Mouse (Mus musculus) megakaryocyte, embryonic 14.5 days (primary cell): ENCODE data around the gene Zfp809. TPM values are rescaled to one million over a fixed set of nuclear protein-coding genes. Genes with fewer than 3 reads are reported as not detected.
"Not testable (repeated sequence)": the region's sequence is repeated elsewhere in the genome, so short reads cannot be mapped to it uniquely, and the experiment has no call there.

Experiments
- H3K27me3 ChIP-seq: replicated peaks from 2 replicates; pipeline ENCODE3; 2012; ENCODE audit warnings: inconsistent platforms
- H3K36me3 ChIP-seq: replicated peaks from 2 replicates; pipeline ENCODE3; 2012; ENCODE audit warnings: low read length, inconsistent platforms, mixed read lengths
- H3K4me1 ChIP-seq: 2 replicates; pipeline ENCODE4 v1.6.1; 2012; ENCODE audit warnings: inconsistent platforms
- H3K4me3 ChIP-seq: replicated peaks from 2 replicates; pipeline ENCODE3; 2012; ENCODE audit warnings: moderate library complexity, mild to moderate bottlenecking, inconsistent platforms
- H3K9me3 ChIP-seq: 2 replicates; pipeline ENCODE4 v1.6.1; 2012; ENCODE audit warnings: inconsistent platforms
- FLI1 ChIP-seq: IDR thresholded peaks from 2 replicates; pipeline ENCODE4 v1.6.1; 2012; ENCODE audit warnings: low read length, inconsistent platforms, mixed read lengths
- GATA1 ChIP-seq: IDR thresholded peaks from 3 replicates; pipeline ENCODE4 v1.6.1; 2012; ENCODE audit warnings: mixed read lengths, low read length, inconsistent platforms, borderline replicate concordance
- polyA plus RNA-seq: library from polyadenylated mRNA; stranded (reverse); fragments of >175 nt; gene quantifications from 2 replicates; pipeline ENCODE4 v1.2.3, GENCODE M21; 2012; ENCODE audit warnings: low replicate concordance; ENCODE audit not compliant: insufficient read depth

The Zfp809 gene
- polyA plus RNA-seq: 2.1 and 3.1 TPM in 2 replicates

DNA sequence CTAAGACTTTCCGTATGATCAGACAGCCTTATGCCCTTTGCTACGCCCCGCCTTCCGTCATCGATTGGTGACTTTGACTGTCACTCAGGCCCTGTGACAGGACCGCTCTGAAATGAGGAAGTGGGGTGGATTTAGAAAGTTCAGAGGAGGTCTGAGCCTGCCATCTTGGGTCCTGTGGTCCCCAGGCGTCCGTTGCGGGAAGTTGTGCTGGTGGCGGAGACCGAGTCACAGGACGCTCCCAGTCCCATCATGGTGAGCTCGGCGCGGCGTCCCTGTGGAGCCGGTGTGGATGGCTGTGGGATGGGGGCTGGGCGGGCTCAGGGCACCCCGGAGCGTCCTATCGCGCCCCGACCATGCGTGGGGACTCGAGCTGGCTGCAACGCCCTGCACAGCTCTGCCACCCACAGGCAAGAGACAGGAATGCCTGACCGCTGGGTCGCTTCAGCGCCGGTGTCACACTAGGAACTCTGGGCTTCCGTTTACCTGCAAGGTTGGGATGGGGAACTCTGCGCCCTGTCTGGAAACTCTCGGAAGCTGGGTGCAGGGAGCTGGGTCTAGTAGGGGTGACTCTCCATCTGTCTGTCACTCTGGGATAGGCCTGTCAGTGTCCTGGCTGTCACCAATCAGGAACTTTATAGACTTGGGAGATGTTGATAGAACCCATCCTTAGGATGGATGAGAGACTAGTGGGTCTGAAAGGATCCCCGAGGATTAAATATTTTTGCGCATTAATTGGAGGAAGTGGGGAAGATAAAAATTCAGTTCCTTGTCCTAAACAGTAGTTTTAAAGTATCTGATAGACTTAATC is at the start of gene Zfp809:
Gene Zfp809, plus strand, starts transcription at position 134 of the 808 bp plus-strand sequence.
- Histone ChIP-seq H3K36me3 (peaks cover 12% of the 10 kb centered on the region), H3K27me3 (no peaks in the 10 kb centered on the region), H3K9me3 (no peaks in the 10 kb centered on the region), H3K4me1 (peaks cover 6% of the 10 kb centered on the region; the same call in 1 of the 2 replicates), H3K4me3 (peak within 1 kb of the TSS; percentile 99)
- no peak for TF ChIP-seq GATA1
- TF ChIP-seq FLI1: no peak

DNA sequence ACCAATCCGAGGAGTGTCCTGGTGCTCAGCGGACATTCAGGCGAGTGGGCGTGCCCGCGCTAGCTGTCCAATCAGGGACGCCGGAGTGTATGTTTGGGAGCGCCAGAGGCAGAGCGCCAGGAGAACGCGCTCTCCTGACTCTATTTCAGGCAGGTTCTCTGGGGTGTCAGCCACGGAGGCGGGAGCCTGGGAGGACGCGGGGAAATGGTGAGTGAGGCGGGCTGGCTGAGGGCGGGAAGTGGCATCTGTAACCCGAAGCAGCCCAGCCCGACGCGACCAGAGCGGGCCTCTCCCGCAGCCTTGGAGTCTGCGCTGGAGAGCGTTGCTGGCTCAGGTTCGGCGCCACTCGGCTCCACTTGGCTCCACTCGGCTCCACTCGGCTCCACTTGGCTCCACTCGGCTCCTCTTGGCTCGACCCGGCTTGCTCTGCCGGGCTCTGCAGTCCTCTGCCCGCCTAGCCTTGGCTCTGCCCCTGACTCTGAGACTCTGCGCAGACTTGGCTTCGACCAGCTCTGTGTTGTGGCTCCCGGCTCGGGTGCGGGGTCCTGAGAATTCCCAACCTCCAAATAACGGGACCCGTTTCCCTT is 37.4 kb upstream of the Zfp809 start, which contains the start of gene Zfp872:
Gene Zfp872, plus strand, starts transcription at position 66 of the 587 bp plus-strand sequence.
- TF ChIP-seq FLI1 (no peak), GATA1 (no peak)
- Histone ChIP-seq H3K4me3 (peak within 1 kb of the TSS; percentile 88), H3K4me1 (peaks cover 6% of the 10 kb centered on the region), H3K9me3 (peaks cover 17% of the 10 kb centered on the region), H3K36me3 (no peaks in the 10 kb centered on the region), H3K27me3 (peaks cover 11% of the 10 kb centered on the region)

DNA sequence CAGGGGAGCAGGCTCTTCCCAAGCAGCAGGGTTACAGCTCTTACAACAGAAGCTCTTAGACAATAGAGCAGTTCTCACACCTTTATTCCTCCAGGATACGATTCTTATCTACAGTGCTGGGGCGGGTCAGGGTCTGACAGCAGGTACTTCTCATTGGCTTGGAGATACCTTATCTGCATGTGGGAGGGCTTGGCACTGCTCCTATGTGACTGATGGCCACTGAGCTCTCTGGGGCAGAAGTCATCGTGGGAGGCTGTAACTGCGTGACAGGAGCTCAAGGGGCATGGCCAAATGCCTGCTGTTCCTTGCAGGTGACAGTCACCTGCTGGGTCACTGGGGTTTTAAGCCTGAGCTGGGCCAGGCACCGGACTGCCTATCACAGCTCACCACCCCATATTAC is 29.1 kb upstream of the Zfp809 start:
- H3K36me3 ChIP-seq: no peaks in the 10 kb centered on the region
- H3K27me3 ChIP-seq: peaks cover 5% of the 10 kb centered on the region
- H3K4me3 ChIP-seq: no peak overlapping the region
- no peaks in the 10 kb centered on the region for H3K4me1 ChIP-seq
- TF ChIP-seq GATA1 (no peak), FLI1 (no peak)
- peaks cover 43% of the 10 kb centered on the region for H3K9me3 ChIP-seq

DNA sequence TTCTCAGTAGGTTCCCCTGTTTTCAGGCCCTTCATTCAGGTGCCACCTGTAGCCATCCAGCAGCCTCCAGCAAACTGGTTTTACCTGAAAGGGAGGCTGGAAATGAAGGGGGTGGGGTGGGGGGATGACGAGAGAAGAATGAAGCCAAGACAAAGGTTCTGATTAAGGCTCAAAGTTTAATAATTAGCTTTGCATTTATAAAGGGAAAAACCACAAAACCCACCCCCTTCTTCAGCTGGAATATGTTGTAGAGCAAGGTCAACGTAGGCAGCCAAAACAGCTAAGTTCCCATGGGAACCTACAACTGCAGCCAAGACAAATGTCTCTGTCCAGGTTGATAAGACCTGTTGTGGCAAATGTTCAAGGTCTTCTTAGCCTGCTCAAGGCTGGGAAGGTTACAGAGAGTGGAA is 11.7 kb upstream of the Zfp809 start:
- peaks cover 8% of the 10 kb centered on the region; the same call in 1 of the 2 replicates for H3K4me1 ChIP-seq
- TF ChIP-seq GATA1 (no peak), FLI1 (no peak)
- H3K36me3 ChIP-seq: no peaks in the 10 kb centered on the region
- H3K9me3 ChIP-seq: no peaks in the 10 kb centered on the region
- no peak overlapping the region for H3K4me3 ChIP-seq
- H3K27me3 ChIP-seq: peaks cover 15% of the 10 kb centered on the region

GRCm38 (mm10) chr9:22214549-22214948 is 11.0 kb upstream of the Zfp809 start:
- TF ChIP-seq FLI1: no peak
- TF ChIP-seq GATA1: no peak
- H3K4me3 ChIP-seq: no peak overlapping the region
- peaks cover 19% of the 10 kb centered on the region for H3K27me3 ChIP-seq
- H3K36me3 ChIP-seq: no peaks in the 10 kb centered on the region
- peaks cover 8% of the 10 kb centered on the region; the same call in 1 of the 2 replicates for H3K4me1 ChIP-seq
- H3K9me3 ChIP-seq: no peaks in the 10 kb centered on the region

- TF ChIP-seq GATA1 (no peak), FLI1 (no peak)
- Histone ChIP-seq H3K4me1 (peaks cover 8% of the 10 kb centered on the region; the same call in 1 of the 2 replicates), H3K9me3 (no peaks in the 10 kb centered on the region), H3K27me3 (peaks cover 21% of the 10 kb centered on the region), H3K4me3 (no peak overlapping the region), H3K36me3 (no peaks in the 10 kb centered on the region)
Measured at GRCm38 (mm10) chr9:22216705-22217104, 8.8 kb upstream of the Zfp809 start.

- H3K27me3 ChIP-seq: peaks cover 21% of the 10 kb centered on the region
- peaks cover 8% of the 10 kb centered on the region; the same call in 1 of the 2 replicates for H3K4me1 ChIP-seq
- no peaks in the 10 kb centered on the region for H3K9me3 ChIP-seq
- H3K4me3 ChIP-seq: peak overlapping the region; percentile 3
- TF ChIP-seq FLI1 (no peak), GATA1 (no peak)
- no peaks in the 10 kb centered on the region for H3K36me3 ChIP-seq
Measured at GRCm38 (mm10) chr9:22217858-22218493, 7.5 kb upstream of the Zfp809 start.

DNA sequence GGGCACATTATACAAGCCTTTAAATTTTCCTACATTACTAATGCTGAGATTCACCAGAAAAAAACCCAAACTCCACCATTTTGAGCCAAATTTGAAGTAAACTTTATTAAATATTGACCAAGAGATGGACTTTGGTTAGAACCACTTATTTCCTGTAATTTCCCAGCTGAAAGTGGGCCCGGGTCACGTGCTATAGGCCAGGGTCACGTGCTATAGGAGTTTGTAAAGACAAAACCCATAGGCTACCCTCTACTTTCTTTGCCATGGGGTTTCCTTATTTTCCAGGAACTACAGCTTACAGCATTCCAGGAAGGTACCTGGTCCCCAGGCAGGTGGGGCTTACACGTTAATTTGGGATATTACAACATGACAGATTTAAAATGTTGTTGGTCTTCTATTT is 1.4 kb upstream of the Zfp809 start:
- no peak for TF ChIP-seq GATA1
- TF ChIP-seq FLI1: no peak
- Histone ChIP-seq H3K36me3 (peaks cover 5% of the 10 kb centered on the region), H3K4me3 (no peak overlapping the region), H3K4me1 (peaks cover 6% of the 10 kb centered on the region; the same call in 1 of the 2 replicates), H3K9me3 (no peaks in the 10 kb centered on the region), H3K27me3 (peaks cover 5% of the 10 kb centered on the region)

DNA sequence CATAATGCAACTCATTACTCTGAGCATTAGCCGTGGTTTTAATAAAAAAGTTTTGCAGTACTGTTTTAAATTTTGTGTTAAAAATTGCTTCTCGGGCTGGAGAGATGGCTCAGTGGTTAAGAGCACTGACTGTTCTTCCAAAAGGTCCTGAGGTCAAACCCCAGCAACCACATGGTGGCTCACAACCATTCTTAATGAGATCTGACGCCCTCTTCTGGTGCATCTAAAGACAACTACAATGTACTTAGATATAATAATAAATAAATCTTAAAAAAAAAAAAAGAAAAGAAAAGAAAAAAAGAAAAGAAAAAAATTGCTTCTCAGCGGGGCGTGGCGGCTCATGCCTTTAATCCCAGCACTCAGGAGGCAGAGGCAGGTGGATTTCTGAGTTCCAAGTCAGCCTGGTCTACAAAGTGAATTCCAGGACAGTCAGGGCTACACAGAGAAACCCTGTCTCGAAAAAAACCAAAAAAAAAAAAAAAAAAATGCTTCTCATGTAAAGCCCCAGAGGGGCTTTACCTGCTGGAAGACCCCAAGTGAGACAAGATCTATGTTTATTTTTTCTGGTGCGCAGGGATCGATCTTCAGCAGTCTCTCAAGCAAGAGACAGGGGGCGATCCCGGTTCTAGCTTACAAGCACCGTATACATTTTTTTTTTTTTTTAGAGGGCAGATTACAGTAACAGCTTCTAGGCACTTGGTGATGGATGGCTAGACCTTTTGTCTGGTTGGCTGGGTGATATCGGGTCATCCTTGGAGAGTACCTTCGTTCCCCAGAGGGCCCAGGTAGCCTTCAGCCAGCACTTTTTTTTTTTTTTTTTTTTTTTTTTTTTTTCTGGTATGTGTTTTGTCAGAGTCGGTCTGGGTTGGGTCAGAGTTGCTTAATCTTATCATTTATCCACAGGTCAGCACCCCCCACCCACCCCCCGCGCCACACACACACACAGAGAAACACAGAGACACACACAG is 694 bp upstream of the Zfp809 start:
- Histone ChIP-seq H3K9me3 (no peaks in the 10 kb centered on the region), H3K36me3 (peaks cover 9% of the 10 kb centered on the region), H3K4me1 (peaks cover 6% of the 10 kb centered on the region; the same call in 1 of the 2 replicates), H3K4me3 (peak overlapping the region; percentile 99), H3K27me3 (peaks cover 2% of the 10 kb centered on the region)
- no peak for TF ChIP-seq FLI1
- TF ChIP-seq GATA1: no peak

GRCm38 (mm10) chr9:22226389-22226673 is 817 bp downstream of the Zfp809 start:
- H3K9me3 ChIP-seq, H3K27me3 ChIP-seq, H3K4me1 ChIP-seq: not testable (repeated sequence)
- Histone ChIP-seq H3K36me3 (peaks cover 14% of the 10 kb centered on the region), H3K4me3 (peak overlapping the region; percentile 99)
